Mouse (Mus musculus) embryonic facial prominence, embryonic 12.5 days (tissue): ENCODE data around the gene Sgsm1. TPM values are rescaled to one million over a fixed set of nuclear protein-coding genes. Genes with fewer than 3 reads are reported as not detected.

Experiments
- ATAC-seq: fragments of 200-750 bp; cut with Nextera tagmentation; 2 replicates; pipeline ENCODE4 v1.8.0; 2017; ENCODE audit not compliant: insufficient number of reproducible peaks, insufficient read depth, low FRiP score, low TSS enrichment
- H3K27ac ChIP-seq: fragments of 300-500 bp; sonication (generic); 2 replicates; pipeline ENCODE4 v1.5.1; 2016; ENCODE audit warnings: mild to moderate bottlenecking
- H3K27me3 ChIP-seq: fragments of 300-500 bp; sonication (generic); 2 replicates; pipeline ENCODE4 v1.6.1; 2016; ENCODE audit warnings: mild to moderate bottlenecking, moderate library complexity
- H3K36me3 ChIP-seq: fragments of 300-500 bp; sonication (generic); 2 replicates; pipeline ENCODE4 v1.6.1; 2016; ENCODE audit warnings: mild to moderate bottlenecking
- H3K4me1 ChIP-seq: fragments of 300-500 bp; sonication (generic); 2 replicates; pipeline ENCODE4 v1.6.1; 2016
- H3K4me2 ChIP-seq: fragments of 300-500 bp; sonication (generic); replicated peaks from 2 replicates; pipeline ENCODE4 v1.6.1; 2016; ENCODE audit warnings: mild to moderate bottlenecking, moderate library complexity
- H3K4me3 ChIP-seq: fragments of 300-500 bp; sonication (generic); 2 replicates; pipeline ENCODE4 v1.5.1; 2016; ENCODE audit warnings: mild to moderate bottlenecking
- H3K9ac ChIP-seq: fragments of 300-500 bp; sonication (generic); 2 replicates; pipeline ENCODE4 v1.6.1; 2016; ENCODE audit warnings: mild to moderate bottlenecking, moderate library complexity
- H3K9me3 ChIP-seq: fragments of 300-500 bp; sonication (generic); 2 replicates; pipeline ENCODE4 v1.6.1; 2016; ENCODE audit warnings: mild to moderate bottlenecking, moderate library complexity
- WGBS: fragments of 180-500 bp; shearing (Covaris S2); methylation state at CpG from one replicate; pipeline ENCODE4 v1.1.7; 2016; 5-methylcytosine and 5-hydroxymethylcytosine counted together
- polyA plus RNA-seq: library from polyadenylated mRNA; unstranded; fragments of >200 nt; fragmentation: Nextera tagmentation; extraction: Ambion mirVana; gene quantifications from 2 replicates; pipeline ENCODE4 v1.2.1, GENCODE M21; 2016

Gene Sgsm1
- polyA plus RNA-seq, 1 experiment from 2014 or later, result 5.6 TPM

DNA sequence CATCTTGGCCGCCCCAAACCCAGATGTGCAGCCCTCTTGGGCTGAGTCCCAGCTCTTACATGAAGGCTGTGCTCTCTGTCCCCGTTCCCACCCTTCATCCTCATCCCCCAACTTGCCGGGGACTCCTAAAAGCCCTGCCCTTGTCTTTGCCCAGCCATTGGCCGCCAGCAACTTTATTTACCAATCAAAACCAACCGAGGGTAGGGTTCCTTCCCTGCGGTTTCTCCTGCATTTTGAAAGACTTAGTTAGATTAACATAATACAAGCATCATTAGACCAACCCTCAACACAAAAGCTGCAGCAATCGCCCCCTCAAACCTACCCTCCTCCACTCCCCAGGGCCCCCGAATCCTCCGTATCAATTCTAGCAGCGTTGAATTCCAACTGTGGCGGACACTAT, 35.2 kb upstream of the Sgsm1 start:
- ATAC-seq, result no peak
- Histone ChIP-seq H3K4me2 (no peak overlapping the region), H3K4me3 (no peak overlapping the region)

DNA sequence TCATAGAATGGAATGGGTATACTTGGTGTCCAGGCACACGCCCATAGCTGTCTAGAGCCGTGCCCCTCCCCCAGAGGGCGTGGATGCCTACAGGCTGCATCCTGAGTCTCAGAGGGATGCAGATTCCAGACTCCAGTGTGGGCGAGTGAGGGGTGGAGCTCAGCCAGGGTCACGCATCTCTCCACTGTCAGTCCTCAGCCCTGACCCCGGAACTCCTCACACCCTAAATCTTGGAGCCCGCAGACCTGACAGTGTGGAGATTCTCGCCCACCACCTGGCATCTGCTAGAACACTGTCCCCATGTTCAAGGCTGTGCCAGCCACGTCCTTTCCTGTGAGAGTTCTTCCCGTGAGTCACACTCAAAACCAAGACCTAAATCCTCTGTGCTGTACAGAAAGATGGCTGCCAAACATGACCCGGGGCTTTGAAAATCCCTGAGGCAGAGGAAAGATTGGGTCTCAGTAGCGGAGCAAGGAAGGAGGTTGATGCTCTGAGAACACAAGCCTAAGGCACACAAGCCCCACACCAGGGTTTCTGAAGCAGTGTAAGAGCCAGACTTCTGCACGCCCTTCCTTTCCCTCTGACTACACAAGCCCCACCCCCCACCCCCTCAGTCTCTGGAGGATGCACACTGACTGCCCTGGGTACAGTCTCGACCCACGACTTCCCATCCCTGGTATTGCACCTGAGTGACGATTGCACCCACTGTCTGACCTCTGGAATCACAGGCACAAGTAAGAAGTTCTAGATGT, 34.2 kb upstream of the Sgsm1 start:
- H3K36me3 ChIP-seq, result no peaks in the 10 kb centered on the region
- no peak overlapping the region for H3K27ac ChIP-seq
- no peaks in the 10 kb centered on the region for H3K9me3 ChIP-seq
- no peak overlapping the region for H3K4me2 ChIP-seq
- H3K27me3 ChIP-seq, result peaks cover 76% of the 10 kb centered on the region
- H3K4me3 ChIP-seq, result no peak overlapping the region
- ATAC-seq, result no peak
- H3K4me1 ChIP-seq, result 0 out of 2 replicates have a peak, but pooled peaks cover 4% of the 10 kb centered on the region
- WGBS, result 23% methylated on average over 16 of the region's 16 CpGs
- H3K9ac ChIP-seq, result no peak overlapping the region

More for the DNA sequence above, 35.2 kb upstream of the Sgsm1 start:
- Histone ChIP-seq H3K4me1 (0 out of 2 replicates have a peak, but pooled peaks cover 4% of the 10 kb centered on the region), H3K27ac (no peak overlapping the region), H3K27me3 (peaks cover 79% of the 10 kb centered on the region), H3K36me3 (no peaks in the 10 kb centered on the region), H3K9ac (no peak overlapping the region), H3K9me3 (no peaks in the 10 kb centered on the region)
- 3% methylated on average over 11 of the region's 11 CpGs for WGBS

DNA sequence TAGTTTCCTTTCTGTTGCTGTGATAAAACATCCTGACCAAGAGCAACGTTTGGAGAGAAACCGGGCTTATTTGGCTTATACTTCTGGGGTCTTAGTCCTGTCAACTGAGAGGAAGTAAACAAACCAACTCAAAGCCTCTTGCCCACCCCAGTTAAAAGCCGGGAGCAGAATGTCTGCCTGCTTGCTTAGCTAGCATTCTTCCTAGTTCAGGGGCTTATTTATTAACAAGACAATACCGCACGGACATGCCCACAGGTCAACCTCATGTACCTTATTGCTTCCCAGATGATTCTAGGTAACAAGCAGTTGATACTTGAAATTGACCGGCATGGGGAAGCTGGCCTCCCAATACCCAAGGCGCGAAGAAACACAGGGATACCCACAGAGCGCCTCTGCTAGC, 25.7 kb upstream of the Sgsm1 start:
- H3K27ac ChIP-seq, result no peak overlapping the region
- WGBS, result 33% methylated on average over 9 of the region's 9 CpGs
- ATAC-seq, result no peak
- H3K9me3 ChIP-seq, result no peaks in the 10 kb centered on the region
- H3K36me3 ChIP-seq, result no peaks in the 10 kb centered on the region
- no peak overlapping the region for H3K4me2 ChIP-seq
- H3K4me1 ChIP-seq, result peaks cover 11% of the 10 kb centered on the region; the same call in 1 of the 2 replicates
- peak overlapping the region; percentile 31; the same call in 1 of the 2 replicates for H3K4me3 ChIP-seq
- peaks cover 76% of the 10 kb centered on the region for H3K27me3 ChIP-seq
- H3K9ac ChIP-seq, result no peak overlapping the region

DNA sequence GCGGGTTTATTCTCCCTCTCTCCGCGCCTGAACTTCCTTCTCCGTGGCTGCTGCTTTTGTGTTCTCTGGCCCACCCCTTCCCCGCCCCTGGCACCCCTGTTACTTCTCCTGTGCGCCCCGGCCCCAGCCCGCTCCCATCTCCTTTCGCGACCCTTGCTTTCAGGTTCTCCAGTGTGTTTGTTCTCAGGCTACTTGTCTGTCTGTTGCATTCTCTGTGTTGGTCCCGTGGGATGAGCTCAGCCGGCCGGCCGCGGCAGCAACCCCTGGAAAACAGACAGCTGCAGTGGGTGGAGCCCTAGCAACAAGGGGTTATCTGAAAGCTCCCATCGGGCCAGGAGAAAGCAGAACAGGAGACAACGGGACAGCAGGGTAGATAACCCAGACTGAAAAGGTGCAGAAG, 25.1 kb upstream of the Sgsm1 start:
- H3K4me3 ChIP-seq, result peak overlapping the region; percentile 31
- no peak for ATAC-seq
- under 1% methylated on average over 17 of the region's 17 CpGs for WGBS
- H3K9ac ChIP-seq, result no peak overlapping the region; the same call in 1 of the 2 replicates
- H3K4me2 ChIP-seq, result peak overlapping the region; percentile 47
- peaks cover 74% of the 10 kb centered on the region for H3K27me3 ChIP-seq
- H3K36me3 ChIP-seq, result no peaks in the 10 kb centered on the region
- no peak overlapping the region for H3K27ac ChIP-seq
- H3K4me1 ChIP-seq, result peaks cover 11% of the 10 kb centered on the region; the same call in 1 of the 2 replicates
- no peaks in the 10 kb centered on the region for H3K9me3 ChIP-seq

DNA sequence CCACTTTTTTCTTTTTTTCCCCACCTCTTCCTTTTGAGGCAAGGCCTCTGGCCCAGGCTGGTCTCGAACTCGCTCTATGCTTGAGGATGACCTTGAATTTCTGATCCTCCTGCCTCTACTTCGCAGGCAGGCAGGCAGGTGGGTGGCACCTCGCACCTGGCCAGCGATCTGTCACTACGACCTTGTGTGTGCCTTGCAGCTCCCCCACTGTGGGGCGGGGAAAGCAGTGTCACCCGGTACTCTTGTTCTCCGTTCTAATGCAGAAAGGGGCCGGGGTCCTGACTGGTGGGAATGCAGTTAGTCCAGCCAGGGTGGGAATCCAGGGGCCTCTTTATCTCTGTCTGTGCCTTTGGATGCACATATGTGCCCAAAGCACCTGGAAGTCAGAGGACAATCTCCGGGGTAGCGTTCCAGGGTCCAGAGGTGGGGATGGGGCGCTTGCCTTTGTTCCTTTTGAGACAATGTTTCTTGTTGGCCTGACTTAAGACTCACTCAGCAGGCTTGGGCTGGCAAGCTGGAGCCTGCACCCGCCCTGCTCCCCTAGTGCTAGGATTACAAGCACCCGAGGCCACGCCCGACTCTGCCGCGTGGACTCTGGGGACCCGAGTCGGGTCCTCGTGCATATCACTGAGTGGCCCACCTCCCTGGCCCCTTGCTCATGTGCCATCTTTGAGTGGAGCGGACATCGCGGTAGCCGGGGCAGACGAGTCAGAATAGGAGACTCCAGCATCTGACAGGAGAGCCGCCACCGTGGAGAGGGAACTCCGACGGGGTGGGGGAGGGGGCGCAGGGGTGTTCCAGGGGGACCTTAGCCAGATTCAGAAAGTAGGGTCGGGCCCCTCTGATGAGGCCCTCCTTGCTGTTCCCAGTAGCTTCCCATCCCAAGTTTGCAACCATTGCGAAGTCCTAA, 24.3 kb upstream of the Sgsm1 start:
- peaks cover 11% of the 10 kb centered on the region; the same call in 1 of the 2 replicates for H3K4me1 ChIP-seq
- no peak overlapping the region for H3K27ac ChIP-seq
- no peak for ATAC-seq
- H3K4me2 ChIP-seq, result peak overlapping the region; percentile 47
- no peak overlapping the region for H3K9ac ChIP-seq
- peak overlapping the region; percentile 31 for H3K4me3 ChIP-seq
- H3K9me3 ChIP-seq, result no peaks in the 10 kb centered on the region
- no peaks in the 10 kb centered on the region for H3K36me3 ChIP-seq
- WGBS, result 7% methylated on average over 34 of the region's 34 CpGs
- H3K27me3 ChIP-seq, result peaks cover 73% of the 10 kb centered on the region

DNA sequence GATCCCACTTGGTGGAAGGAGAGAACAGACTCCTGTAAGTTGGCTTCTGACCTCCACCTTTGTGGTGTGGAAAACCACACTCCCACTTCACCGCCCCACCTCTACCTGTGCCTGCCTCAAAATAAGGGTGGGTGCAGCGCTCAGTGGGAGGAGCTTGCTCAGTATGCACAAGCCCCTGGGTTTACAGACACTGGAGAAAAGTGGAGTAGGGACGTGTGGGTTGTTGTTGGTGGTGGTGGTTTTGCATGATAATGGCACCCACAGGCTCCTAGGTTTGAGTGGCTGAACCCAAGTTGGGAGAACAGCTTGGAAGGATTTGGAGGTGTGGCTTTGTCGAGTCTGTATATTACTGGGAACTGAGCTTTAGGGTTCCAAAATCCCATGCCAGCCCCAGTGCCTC, 22.3 kb upstream of the Sgsm1 start:
- Histone ChIP-seq H3K27ac (no peak overlapping the region), H3K4me3 (no peak overlapping the region), H3K4me1 (peaks cover 11% of the 10 kb centered on the region; the same call in 1 of the 2 replicates), H3K27me3 (peaks cover 67% of the 10 kb centered on the region), H3K36me3 (no peaks in the 10 kb centered on the region), H3K9me3 (peaks cover 7% of the 10 kb centered on the region), H3K9ac (no peak overlapping the region), H3K4me2 (no peak overlapping the region)
- 56% methylated on average over 4 of the region's 4 CpGs for WGBS
- no peak for ATAC-seq

GRCm38 (mm10) chr5:113332239-113332638, 21.7 kb upstream of the Sgsm1 start:
- H3K9ac ChIP-seq, result no peak overlapping the region
- no peak overlapping the region for H3K4me2 ChIP-seq
- H3K9me3 ChIP-seq, result peaks cover 7% of the 10 kb centered on the region
- 30% methylated on average over 12 of the region's 12 CpGs for WGBS
- ATAC-seq, result no peak
- no peaks in the 10 kb centered on the region for H3K36me3 ChIP-seq
- H3K4me1 ChIP-seq, result peaks cover 11% of the 10 kb centered on the region; the same call in 1 of the 2 replicates
- H3K27me3 ChIP-seq, result peaks cover 62% of the 10 kb centered on the region
- H3K27ac ChIP-seq, result no peak overlapping the region
- no peak overlapping the region for H3K4me3 ChIP-seq

GRCm38 (mm10) chr5:113330202-113330601, 19.6 kb upstream of the Sgsm1 start:
- Histone ChIP-seq H3K9ac (no peak overlapping the region), H3K36me3 (no peaks in the 10 kb centered on the region), H3K9me3 (peaks cover 7% of the 10 kb centered on the region), H3K4me1 (peaks cover 2% of the 10 kb centered on the region; the same call in 1 of the 2 replicates), H3K27me3 (peaks cover 46% of the 10 kb centered on the region), H3K27ac (no peak overlapping the region), H3K4me2 (no peak overlapping the region), H3K4me3 (no peak overlapping the region)
- 85% methylated on average over 3 of the region's 3 CpGs for WGBS
- no peak for ATAC-seq

DNA sequence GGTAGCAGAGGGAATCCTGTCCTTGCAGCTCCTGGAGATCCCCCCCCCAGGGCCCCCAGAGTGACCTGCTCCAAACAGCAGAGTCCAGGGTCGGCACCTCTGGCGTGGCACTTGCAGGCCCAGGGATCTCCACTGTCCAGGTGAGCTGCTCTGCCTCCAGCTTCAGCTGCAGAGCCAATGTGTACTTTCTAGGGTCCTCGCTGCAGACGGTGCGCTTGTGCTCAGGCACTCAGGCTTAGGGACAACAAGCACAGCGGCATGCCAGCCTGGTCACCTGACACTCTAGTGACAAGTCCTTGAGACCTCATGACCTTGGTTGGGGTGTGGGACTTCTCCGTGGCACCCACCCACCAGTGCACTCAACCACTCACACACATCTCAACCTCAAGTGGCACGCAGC, 18.9 kb upstream of the Sgsm1 start:
- peaks cover 7% of the 10 kb centered on the region for H3K9me3 ChIP-seq
- no peak for ATAC-seq
- H3K4me1 ChIP-seq, result peaks cover under 1% of the 10 kb centered on the region; the same call in 1 of the 2 replicates
- no peaks in the 10 kb centered on the region for H3K36me3 ChIP-seq
- H3K27me3 ChIP-seq, result peaks cover 46% of the 10 kb centered on the region
- no peak overlapping the region for H3K27ac ChIP-seq
- no peak overlapping the region for H3K4me2 ChIP-seq
- no peak overlapping the region for H3K4me3 ChIP-seq
- H3K9ac ChIP-seq, result no peak overlapping the region
- 92% methylated on average over 8 of the region's 8 CpGs for WGBS

DNA sequence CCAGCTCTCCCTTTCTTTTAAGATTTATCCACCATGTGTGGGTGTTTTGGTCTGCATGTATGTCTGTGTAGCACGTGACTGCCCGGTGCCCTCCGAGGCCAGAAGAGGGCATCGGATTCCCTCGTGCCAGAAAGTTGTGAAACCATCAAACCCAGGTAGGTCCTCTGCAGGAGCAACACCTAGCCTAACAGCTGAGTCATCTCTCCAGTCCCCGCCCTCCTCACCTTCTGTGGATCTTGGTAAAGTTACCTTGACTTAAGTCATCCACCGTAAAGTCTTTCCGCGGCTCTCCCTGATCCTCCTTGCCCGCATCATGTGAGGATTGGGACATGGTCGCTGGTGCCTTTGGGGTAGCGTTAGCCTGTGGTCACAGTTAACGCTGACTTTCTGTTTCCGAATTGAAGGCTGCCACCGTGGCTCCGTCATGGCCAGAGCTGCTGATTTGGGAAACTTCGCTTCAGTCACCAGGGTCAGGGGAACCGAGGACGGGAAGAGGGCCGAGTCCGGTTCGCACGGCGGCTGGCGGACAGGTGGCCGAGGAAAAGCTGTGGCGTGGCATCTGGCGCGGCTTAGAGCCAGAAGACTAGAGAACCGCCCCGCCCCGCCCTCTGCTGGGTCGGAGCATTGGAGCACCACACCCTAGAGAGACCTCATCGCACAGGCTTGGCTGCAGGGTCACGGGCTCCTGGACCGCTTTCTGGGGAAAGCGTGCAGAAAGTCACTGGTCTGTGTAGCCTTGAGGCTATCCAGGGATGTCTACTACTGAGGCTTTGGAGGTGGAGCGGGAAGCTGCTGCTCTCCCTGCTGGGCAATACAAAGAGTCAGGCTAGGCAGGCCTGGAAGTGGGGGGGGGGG, 13.4 kb upstream of the Sgsm1 start:
- H3K4me3 ChIP-seq, result peak overlapping the region; percentile 19
- H3K36me3 ChIP-seq, result no peaks in the 10 kb centered on the region
- H3K27me3 ChIP-seq, result peaks cover 40% of the 10 kb centered on the region
- H3K9me3 ChIP-seq, result peaks cover 7% of the 10 kb centered on the region
- no peak overlapping the region for H3K27ac ChIP-seq
- peak overlapping the region; percentile 50 for H3K4me2 ChIP-seq
- H3K9ac ChIP-seq, result peak overlapping the region; percentile 10; the same call in 1 of the 2 replicates
- 3% methylated on average over 38 of the region's 38 CpGs for WGBS
- no peak for ATAC-seq
- H3K4me1 ChIP-seq, result peaks cover 12% of the 10 kb centered on the region; the same call in 1 of the 2 replicates

DNA sequence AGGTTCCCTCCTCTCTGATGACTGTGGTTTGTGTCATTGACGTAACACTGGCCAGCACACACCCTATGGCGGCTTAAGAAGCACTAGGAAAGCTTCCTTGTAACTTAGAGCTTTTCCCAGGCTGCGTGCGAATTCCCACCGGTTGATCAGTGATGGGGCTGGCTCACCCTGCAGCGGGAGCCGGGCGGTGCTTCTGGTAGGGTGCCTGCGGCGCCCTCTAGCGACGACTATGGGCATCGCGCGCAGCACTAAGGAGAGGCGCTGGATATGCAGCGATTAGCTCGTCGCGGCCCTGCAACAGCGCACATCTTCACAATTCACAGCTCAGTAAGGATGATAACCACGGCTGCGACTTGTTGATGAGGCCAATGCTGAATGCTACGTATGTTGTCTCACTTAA, 3.4 kb upstream of the Sgsm1 start:
- H3K27ac ChIP-seq, result no peak overlapping the region
- ATAC-seq, result no peak
- peak overlapping the region; percentile 30 for H3K4me2 ChIP-seq
- no peak overlapping the region for H3K4me3 ChIP-seq
- under 1% methylated on average over 24 of the region's 24 CpGs for WGBS
- H3K9me3 ChIP-seq, result no peaks in the 10 kb centered on the region; the same call in 1 of the 2 replicates
- H3K36me3 ChIP-seq, result no peaks in the 10 kb centered on the region
- H3K27me3 ChIP-seq, result peaks cover 26% of the 10 kb centered on the region
- peaks cover 6% of the 10 kb centered on the region; the same call in 1 of the 2 replicates for H3K4me1 ChIP-seq
- H3K9ac ChIP-seq, result no peak overlapping the region
